Mouse (Mus musculus): ENCODE data around the gene Hdac5.

Gene Hdac5

GRCm38 (mm10) chr11:102230006-102230741 is at the start of gene Hdac5:
Gene Hdac5, minus strand, starts transcription at chr11:102230166.
- DNase-seq (ENCODE audit: low read depth, low spot score): peak; percentile 98

GRCm38 (mm10) chr11:102279595-102279994 is 49.6 kb upstream of the Hdac5 start:
- no peak for DNase-seq (ENCODE audit: low read depth, low spot score)

GRCm38 (mm10) chr11:102277754-102278153 is 47.8 kb upstream of the Hdac5 start:
- no peak for DNase-seq (ENCODE audit: low read depth, low spot score)

GRCm38 (mm10) chr11:102276411-102276915 is 46.5 kb upstream of the Hdac5 start:
- DNase-seq (ENCODE audit: low read depth, low spot score): no peak

- no peak for DNase-seq (ENCODE audit: low read depth, low spot score)
Observed at GRCm38 (mm10) chr11:102268520-102269244, 38.7 kb upstream of the Hdac5 start, which contains the start of gene Asb16. Gene Asb16, plus strand, starts transcription at chr11:102268743.

- DNase-seq (ENCODE audit: low read depth, low spot score): peak; percentile 55
Observed at GRCm38 (mm10) chr11:102267480-102267879, 37.5 kb upstream of the Hdac5 start.

GRCm38 (mm10) chr11:102266631-102267355 is 36.8 kb upstream of the Hdac5 start:
- no peak for DNase-seq (ENCODE audit: low read depth, low spot score)

GRCm38 (mm10) chr11:102265816-102266215 is 35.9 kb upstream of the Hdac5 start:
- DNase-seq (ENCODE audit: low read depth, low spot score): no peak

- no peak for DNase-seq (ENCODE audit: low read depth, low spot score)
Observed at GRCm38 (mm10) chr11:102263211-102263610, 33.2 kb upstream of the Hdac5 start.

GRCm38 (mm10) chr11:102258521-102258920 is 28.6 kb upstream of the Hdac5 start:
- no peak for DNase-seq (ENCODE audit: low read depth, low spot score)

- DNase-seq (ENCODE audit: low read depth, low spot score): no peak
Observed at GRCm38 (mm10) chr11:102258095-102258494, 28.1 kb upstream of the Hdac5 start.

GRCm38 (mm10) chr11:102257514-102257913 is 27.5 kb upstream of the Hdac5 start:
- DNase-seq (ENCODE audit: low read depth, low spot score): no peak

- no peak for DNase-seq (ENCODE audit: low read depth, low spot score)
Observed at GRCm38 (mm10) chr11:102249351-102250090, 19.6 kb upstream of the Hdac5 start.

- DNase-seq (ENCODE audit: low read depth, low spot score): peak; percentile 93
Observed at GRCm38 (mm10) chr11:102248630-102249230, 18.8 kb upstream of the Hdac5 start, which contains the start of gene BC030867. Gene BC030867, plus strand, starts transcription at chr11:102248882.

GRCm38 (mm10) chr11:102246871-102247270 is 16.9 kb upstream of the Hdac5 start:
- no peak for DNase-seq (ENCODE audit: low read depth, low spot score)

- no peak for DNase-seq (ENCODE audit: low read depth, low spot score)
Observed at GRCm38 (mm10) chr11:102246273-102246635, 16.3 kb upstream of the Hdac5 start.

- no peak for DNase-seq (ENCODE audit: low read depth, low spot score)
Observed at GRCm38 (mm10) chr11:102245581-102246272, 15.8 kb upstream of the Hdac5 start.

- peak; percentile 59 for DNase-seq (ENCODE audit: low read depth, low spot score)
Observed at GRCm38 (mm10) chr11:102244926-102245449, 15.0 kb upstream of the Hdac5 start.

- no peak for DNase-seq (ENCODE audit: low read depth, low spot score)
Observed at GRCm38 (mm10) chr11:102241874-102242273, 11.9 kb upstream of the Hdac5 start.

- DNase-seq (ENCODE audit: low read depth, low spot score): no peak
Observed at GRCm38 (mm10) chr11:102241246-102241645, 11.3 kb upstream of the Hdac5 start.

Measured in CD4-positive helper T cell, adult 2 months (primary cell).